Mouse (Mus musculus) intestine, postnatal 0 days (tissue): Measurements from ENCODE around the gene Rbm44. TPM values are rescaled to one million over a fixed set of nuclear protein-coding genes. Genes with fewer than 3 reads are reported as not detected.

ENCODE experiments used
- ATAC-seq: fragments of 200-750 bp; cut with Nextera tagmentation; 2 replicates; pipeline ENCODE4 v1.8.0; 2017; ENCODE audit warnings: mild to moderate bottlenecking, moderate TSS enrichment, moderate library complexity
- H3K27ac ChIP-seq: fragments of 300-500 bp; sonication (generic); 2 replicates; pipeline ENCODE4 v1.5.1; 2014; ENCODE audit warnings: mild to moderate bottlenecking, low read depth, low read length, moderate library complexity
- H3K27me3 ChIP-seq: fragments of 300-500 bp; sonication (generic); replicated peaks from 2 replicates; pipeline ENCODE4 v1.6.1; 2014; ENCODE audit warnings: low read length, mixed read lengths; ENCODE audit not compliant: control insufficient read depth, insufficient read depth
- H3K36me3 ChIP-seq: fragments of 300-500 bp; sonication (generic); 2 replicates; pipeline ENCODE4 v1.6.1; 2014; ENCODE audit warnings: mild to moderate bottlenecking, moderate library complexity; ENCODE audit not compliant: control insufficient read depth, insufficient read depth
- H3K4me1 ChIP-seq: fragments of 300-500 bp; sonication (generic); replicated peaks from 2 replicates; pipeline ENCODE4 v1.6.1; 2014; ENCODE audit warnings: antibody characterized with exemption, low read length, mixed read lengths; ENCODE audit not compliant: control insufficient read depth, insufficient read depth
- H3K4me2 ChIP-seq: fragments of 300-500 bp; sonication (generic); replicated peaks from 2 replicates; pipeline ENCODE4 v1.6.1; 2014; ENCODE audit warnings: low read depth, mild to moderate bottlenecking, moderate library complexity
- H3K4me3 ChIP-seq: fragments of 300-500 bp; sonication (generic); 2 replicates; pipeline ENCODE4 v1.5.1; 2014; ENCODE audit warnings: low read depth, low read length
- H3K9ac ChIP-seq: fragments of 300-500 bp; sonication (generic); 2 replicates; pipeline ENCODE4 v1.6.1; 2014; ENCODE audit warnings: mild to moderate bottlenecking, low read depth, low read length
- H3K9me3 ChIP-seq: fragments of 300-500 bp; sonication (generic); 2 replicates; pipeline ENCODE4 v1.6.1; 2016; ENCODE audit warnings: mixed run types; ENCODE audit not compliant: control insufficient read depth
- CTCF ChIP-seq: sonication (generic); IDR thresholded peaks from 2 replicates; pipeline ENCODE4 v1.5.1; 2016; ENCODE audit warnings: low read depth, mild to moderate bottlenecking, control low read depth, antibody characterized with exemption, moderate library complexity
- WGBS: fragments of 180-500 bp; shearing (Covaris S2); extraction: QIAGEN DNeasy Blood & Tissue Kit; methylation state at CpG from one replicate; pipeline ENCODE4 v1.1.7; 2014; 5-methylcytosine and 5-hydroxymethylcytosine counted together
- polyA plus RNA-seq: library from polyadenylated mRNA; unstranded; fragments of >200 nt; fragmentation: Nextera tagmentation; extraction: Ambion mirVana; gene quantifications from 2 replicates; pipeline ENCODE4 v1.2.1, GENCODE M21; 2015

Gene Rbm44
- polyA plus RNA-seq, 1 experiment from 2014 or later: 0.13 TPM

DNA sequence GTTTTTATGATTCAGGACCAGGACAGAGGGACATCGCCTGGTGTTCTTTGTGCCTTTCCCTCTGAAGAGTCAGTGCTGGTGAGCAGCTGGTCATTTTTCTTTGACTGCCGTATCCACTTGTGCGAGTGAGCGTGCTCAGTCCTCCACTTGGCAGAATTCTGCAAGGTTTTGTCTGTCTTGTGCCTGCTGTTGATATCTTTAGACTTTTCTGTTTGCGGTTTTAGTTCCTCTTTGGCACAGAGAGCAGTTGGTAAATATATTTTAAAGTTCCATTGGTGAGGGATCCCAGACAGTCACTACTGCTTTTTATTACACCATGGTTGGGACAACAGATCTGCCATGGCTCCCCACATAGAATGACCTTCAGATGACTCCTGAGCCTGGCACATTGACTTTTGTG is 42.4 kb downstream of the Rbm44 start:
- no peak for ATAC-seq

DNA sequence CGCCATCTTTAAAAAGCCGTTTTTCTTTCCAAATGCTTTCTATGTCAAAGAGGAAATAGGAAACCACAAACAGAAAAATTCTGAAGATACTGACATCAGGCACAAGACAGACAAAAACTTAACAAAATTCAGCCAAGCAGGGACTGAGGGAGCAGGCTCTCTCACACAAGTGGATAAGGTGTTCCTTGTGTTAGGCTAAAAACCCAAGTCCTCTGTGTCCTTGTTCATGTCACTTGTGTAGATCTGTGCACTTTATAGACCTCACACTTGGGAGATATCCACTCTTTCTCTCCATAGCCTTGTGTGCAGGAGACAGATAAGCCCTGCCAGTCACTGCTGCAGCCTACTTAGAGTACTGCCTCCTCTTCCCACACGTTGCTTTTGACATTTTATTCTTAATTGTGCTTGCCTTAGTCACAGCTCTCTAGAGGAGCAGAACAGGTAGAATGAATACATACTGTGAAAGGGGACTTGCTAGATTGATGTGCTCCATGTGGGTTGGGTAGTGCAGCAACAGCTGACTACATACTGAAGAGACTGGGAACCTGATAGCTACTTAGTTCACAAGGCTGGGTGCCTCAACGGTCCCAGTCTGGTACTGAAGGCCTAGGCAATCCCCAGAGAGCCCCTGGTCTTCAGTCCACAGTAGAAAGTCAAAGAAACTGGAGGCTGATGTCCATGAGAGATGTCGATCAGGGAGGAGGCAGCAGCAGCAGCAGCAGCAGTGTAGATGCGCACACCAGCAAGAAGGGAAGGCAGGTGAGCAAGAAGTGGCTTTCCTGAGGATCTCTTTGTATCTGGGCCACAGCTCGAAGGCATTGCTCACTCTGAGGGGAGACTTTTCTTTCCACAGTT is 43.1 kb downstream of the Rbm44 start:
- no peaks in the 10 kb centered on the region for H3K9me3 ChIP-seq
- 84% methylated on average over 7 of the region's 7 CpGs for WGBS
- no peak overlapping the region for H3K4me2 ChIP-seq
- no peak overlapping the region for H3K9ac ChIP-seq
- no peak for ATAC-seq
- H3K36me3 ChIP-seq: no peaks in the 10 kb centered on the region
- no peaks in the 10 kb centered on the region for H3K4me1 ChIP-seq
- no peak overlapping the region for H3K27ac ChIP-seq
- H3K4me3 ChIP-seq: no peak overlapping the region
- TF ChIP-seq CTCF: no peak
- H3K27me3 ChIP-seq: no peaks in the 10 kb centered on the region

More for the DNA sequence above, 42.4 kb downstream of the Rbm44 start:
- Histone ChIP-seq H3K4me3 (no peak overlapping the region), H3K4me1 (no peaks in the 10 kb centered on the region), H3K9me3 (no peaks in the 10 kb centered on the region), H3K4me2 (no peak overlapping the region), H3K27me3 (no peaks in the 10 kb centered on the region), H3K27ac (no peak overlapping the region), H3K9ac (no peak overlapping the region), H3K36me3 (no peaks in the 10 kb centered on the region)
- 80% methylated on average over 5 of the region's 5 CpGs for WGBS
- TF ChIP-seq CTCF: no peak

- Histone ChIP-seq H3K27ac (no peak overlapping the region), H3K36me3 (no peaks in the 10 kb centered on the region), H3K9me3 (no peaks in the 10 kb centered on the region), H3K4me2 (no peak overlapping the region), H3K27me3 (no peaks in the 10 kb centered on the region), H3K9ac (no peak overlapping the region), H3K4me3 (no peak overlapping the region), H3K4me1 (no peaks in the 10 kb centered on the region)
- 82% methylated on average over 10 of the region's 10 CpGs for WGBS
- ATAC-seq: no peak
- no peak for TF ChIP-seq CTCF
Measured at GRCm38 (mm10) chr1:91188851-91189460, 44.1 kb downstream of the Rbm44 start.

DNA sequence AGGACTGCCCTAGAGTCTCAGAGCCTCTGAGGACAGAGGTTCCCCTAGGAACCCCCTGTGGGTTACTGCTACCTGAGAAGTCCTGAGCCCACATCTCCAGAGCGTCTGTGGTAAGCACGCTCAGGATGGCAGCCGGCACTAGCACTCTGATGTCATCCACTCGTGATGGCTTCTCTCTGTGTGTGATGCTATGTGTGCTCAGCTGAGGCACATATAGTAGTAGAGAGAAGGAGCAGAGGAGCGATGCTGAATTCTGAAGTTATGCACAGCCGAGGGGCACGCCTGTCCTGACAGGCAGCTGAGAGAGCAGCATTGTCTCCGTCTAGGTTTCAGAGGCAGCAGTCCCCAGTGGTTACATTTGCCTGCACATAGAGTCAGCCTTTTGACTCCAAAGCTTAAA is 47.3 kb downstream of the Rbm44 start:
- no peak for TF ChIP-seq CTCF
- no peak overlapping the region for H3K4me2 ChIP-seq
- H3K9ac ChIP-seq: no peak overlapping the region
- H3K9me3 ChIP-seq: no peaks in the 10 kb centered on the region
- 72% methylated on average over 8 of the region's 8 CpGs for WGBS
- no peaks in the 10 kb centered on the region for H3K4me1 ChIP-seq
- no peak overlapping the region for H3K4me3 ChIP-seq
- no peaks in the 10 kb centered on the region for H3K36me3 ChIP-seq
- no peak for ATAC-seq
- H3K27me3 ChIP-seq: no peaks in the 10 kb centered on the region
- H3K27ac ChIP-seq: no peak overlapping the region

DNA sequence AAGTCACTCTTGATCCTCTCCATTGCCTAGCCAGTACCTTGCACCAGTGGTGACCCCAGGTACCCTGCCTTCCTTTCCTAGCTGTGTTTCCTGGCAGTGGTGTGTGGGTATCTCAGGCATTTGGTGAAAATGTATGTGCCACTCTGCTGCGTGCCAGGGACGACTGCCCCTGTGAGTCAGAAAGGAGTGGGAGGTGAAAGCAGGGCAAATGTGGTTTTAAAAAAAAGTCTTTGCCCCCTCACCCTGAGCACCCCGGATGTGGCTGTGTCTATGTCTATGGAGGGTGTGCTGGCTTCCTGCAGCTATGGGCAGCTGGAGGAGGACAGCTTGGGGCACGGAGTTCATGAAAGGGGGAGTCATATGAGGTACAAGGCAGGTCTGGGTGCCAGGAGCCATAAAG is 48.4 kb downstream of the Rbm44 start:
- H3K4me1 ChIP-seq: no peaks in the 10 kb centered on the region
- ATAC-seq: no peak
- H3K9ac ChIP-seq: no peak overlapping the region
- TF ChIP-seq CTCF: no peak
- H3K27ac ChIP-seq: no peak overlapping the region
- 82% methylated on average over 4 of the region's 4 CpGs for WGBS
- H3K9me3 ChIP-seq: no peaks in the 10 kb centered on the region
- no peaks in the 10 kb centered on the region for H3K36me3 ChIP-seq
- no peak overlapping the region for H3K4me3 ChIP-seq
- no peak overlapping the region for H3K4me2 ChIP-seq
- H3K27me3 ChIP-seq: no peaks in the 10 kb centered on the region

GRCm38 (mm10) chr1:91193680-91194079 is 48.8 kb downstream of the Rbm44 start:
- Histone ChIP-seq H3K36me3 (no peaks in the 10 kb centered on the region), H3K27me3 (no peaks in the 10 kb centered on the region), H3K4me1 (no peaks in the 10 kb centered on the region), H3K4me2 (no peak overlapping the region), H3K9me3 (no peaks in the 10 kb centered on the region), H3K4me3 (no peak overlapping the region), H3K9ac (no peak overlapping the region), H3K27ac (no peak overlapping the region)
- no peak for TF ChIP-seq CTCF
- WGBS: 83% methylated on average over 4 of the region's 4 CpGs
- ATAC-seq: no peak
